Mouse (Mus musculus) embryonic facial prominence, embryonic 14.5 days (tissue): ENCODE measurements around the gene Hilpda. TPM values are rescaled to one million over a fixed set of nuclear protein-coding genes. Genes with fewer than 3 reads are reported as not detected.
A peak's percentile ranks its signal among the peaks of the same experiment; 100 is the strongest.

ENCODE experiments used
- ATAC-seq: fragments of 200-750 bp; cut with Nextera tagmentation; 2 replicates; pipeline ENCODE4 v1.8.0; 2017; ENCODE audit warnings: low read depth, moderate number of reproducible peaks, moderate TSS enrichment
- DNase-seq: peaks from one replicate; pipeline ENCODE4 v3.0.0-alpha.2; 2015; ENCODE audit warnings: low spot score
- H3K27ac ChIP-seq: fragments of 300-500 bp; sonication (generic); replicated peaks from 2 replicates; pipeline ENCODE4 v1.5.1; 2014; ENCODE audit warnings: low read depth, mild to moderate bottlenecking, low read length, moderate library complexity
- H3K27me3 ChIP-seq: fragments of 300-500 bp; sonication (generic); replicated peaks from 2 replicates; pipeline ENCODE4 v1.6.1; 2014; ENCODE audit warnings: low read length; ENCODE audit not compliant: control insufficient read depth, insufficient read depth
- H3K36me3 ChIP-seq: fragments of 300-500 bp; sonication (generic); 2 replicates; pipeline ENCODE4 v1.6.1; 2014; ENCODE audit warnings: low read length, mixed read lengths; ENCODE audit not compliant: control insufficient read depth, insufficient read depth
- H3K4me1 ChIP-seq: fragments of 300-500 bp; sonication (generic); 2 replicates; pipeline ENCODE4 v1.6.1; 2014; ENCODE audit warnings: antibody characterized with exemption, low read length; ENCODE audit not compliant: control insufficient read depth, insufficient read depth
- H3K4me2 ChIP-seq: fragments of 300-500 bp; sonication (generic); 2 replicates; pipeline ENCODE4 v1.6.1; 2014; ENCODE audit warnings: low read depth, mild to moderate bottlenecking, low read length, moderate library complexity, mixed read lengths
- H3K4me3 ChIP-seq: fragments of 300-500 bp; sonication (generic); 2 replicates; pipeline ENCODE4 v1.5.1; 2014; ENCODE audit warnings: low read depth, mild to moderate bottlenecking, low read length
- H3K9ac ChIP-seq: fragments of 300-500 bp; sonication (generic); 2 replicates; pipeline ENCODE4 v1.6.1; 2014; ENCODE audit warnings: low read depth, mild to moderate bottlenecking, low read length, moderate library complexity, mixed read lengths
- H3K9me3 ChIP-seq: fragments of 300-500 bp; sonication (generic); 2 replicates; pipeline ENCODE4 v1.6.1; 2016; ENCODE audit warnings: low read length; ENCODE audit not compliant: control insufficient read depth
- WGBS: fragments of 180-500 bp; shearing (Covaris S2); extraction: QIAGEN DNeasy Blood & Tissue Kit; methylation state at CpG from one replicate; pipeline ENCODE4 v1.1.7; 2014; 5-methylcytosine and 5-hydroxymethylcytosine counted together
- polyA plus RNA-seq: library from polyadenylated mRNA; unstranded; fragments of >200 nt; fragmentation: Nextera tagmentation; extraction: Ambion mirVana; gene quantifications from 2 replicates; pipeline ENCODE4 v1.2.1, GENCODE M21; 2014

Hilpda gene
- polyA plus RNA-seq, 1 experiment from 2014 or later: 44.1 TPM

GRCm38 (mm10) chr6:29266936-29267335 is 5.4 kb upstream of the Hilpda start:
- Histone ChIP-seq H3K27ac (no peak overlapping the region), H3K9ac (no peak overlapping the region), H3K4me2 (no peak overlapping the region), H3K9me3 (no peaks in the 10 kb centered on the region), H3K27me3 (no peaks in the 10 kb centered on the region), H3K4me3 (no peak overlapping the region), H3K36me3 (no peaks in the 10 kb centered on the region), H3K4me1 (no peaks in the 10 kb centered on the region)
- 61% methylated on average over 4 of the region's 4 CpGs for WGBS
- DNase-seq: no peak
- ATAC-seq: no peak

GRCm38 (mm10) chr6:29269006-29269668 is 3.2 kb upstream of the Hilpda start:
- 68% methylated on average over 6 of the region's 6 CpGs for WGBS
- Histone ChIP-seq H3K4me2 (no peak overlapping the region), H3K9me3 (no peaks in the 10 kb centered on the region), H3K4me3 (no peak overlapping the region), H3K27me3 (no peaks in the 10 kb centered on the region), H3K27ac (no peak overlapping the region), H3K9ac (no peak overlapping the region), H3K4me1 (peaks cover 3% of the 10 kb centered on the region; the same call in 1 of the 2 replicates), H3K36me3 (peaks cover under 1% of the 10 kb centered on the region; the same call in 1 of the 2 replicates)
- ATAC-seq (no peak), DNase-seq (no peak)

- Histone ChIP-seq H3K4me1 (peaks cover 3% of the 10 kb centered on the region; the same call in 1 of the 2 replicates), H3K27ac (no peak overlapping the region), H3K9ac (no peak overlapping the region), H3K4me3 (no peak overlapping the region), H3K4me2 (no peak overlapping the region), H3K27me3 (no peaks in the 10 kb centered on the region), H3K9me3 (no peaks in the 10 kb centered on the region), H3K36me3 (peaks cover 18% of the 10 kb centered on the region)
- WGBS: 7% methylated on average over 8 of the region's 8 CpGs
- ATAC-seq: no peak
- DNase-seq: peak; percentile 16
These were observed 1.3 kb upstream of the Hilpda start for GRCm38 (mm10) chr6:29270961-29271360.

- H3K9ac ChIP-seq: no peak overlapping the region
- peaks cover 3% of the 10 kb centered on the region; the same call in 1 of the 2 replicates for H3K4me1 ChIP-seq
- no peak overlapping the region for H3K4me2 ChIP-seq
- peaks cover 18% of the 10 kb centered on the region for H3K36me3 ChIP-seq
- no peaks in the 10 kb centered on the region for H3K9me3 ChIP-seq
- DNase-seq: no peak
- H3K4me3 ChIP-seq: no peak overlapping the region
- ATAC-seq: no peak
- H3K27ac ChIP-seq: no peak overlapping the region
- 93% methylated on average over 5 of the region's 5 CpGs for WGBS
- no peaks in the 10 kb centered on the region for H3K27me3 ChIP-seq
These were observed 4.5 kb downstream of the Hilpda start for GRCm38 (mm10) chr6:29276746-29277145.

- no peaks in the 10 kb centered on the region; the same call in 1 of the 2 replicates for H3K4me1 ChIP-seq
- peak; percentile 57; the same call in 1 of the 2 replicates for ATAC-seq
These were observed 6.4 kb downstream of the Hilpda start for GRCm38 (mm10) chr6:29278513-29279267.

GRCm38 (mm10) chr6:29279293-29279692 is 7.0 kb downstream of the Hilpda start, which contains the start of gene Fam71f2:
Fam71f2 (plus strand) TSS chr6:29279593.
- H3K4me1 ChIP-seq: no peaks in the 10 kb centered on the region
- no peak within 1 kb of the TSS for H3K4me2 ChIP-seq
- DNase-seq: no peak
- H3K36me3 ChIP-seq: peaks cover 15% of the 10 kb centered on the region
- no peak within 1 kb of the TSS for H3K4me3 ChIP-seq
- no peak within 1 kb of the TSS for H3K9ac ChIP-seq
- H3K27ac ChIP-seq: no peak within 1 kb of the TSS
- ATAC-seq: no peak
- 79% methylated on average over 8 of the region's 8 CpGs for WGBS
- no peaks in the 10 kb centered on the region for H3K27me3 ChIP-seq
- no peaks in the 10 kb centered on the region for H3K9me3 ChIP-seq

More at GRCm38 (mm10) chr6:29278513-29279267, 6.4 kb downstream of the Hilpda start:
- H3K36me3 ChIP-seq: peaks cover 18% of the 10 kb centered on the region
- no peak overlapping the region for H3K4me3 ChIP-seq
- H3K9ac ChIP-seq: no peak overlapping the region
- H3K27me3 ChIP-seq: no peaks in the 10 kb centered on the region
- H3K9me3 ChIP-seq: no peaks in the 10 kb centered on the region
- H3K4me2 ChIP-seq: no peak overlapping the region
- WGBS: 30% methylated on average over 8 of the region's 8 CpGs
- H3K27ac ChIP-seq: no peak overlapping the region
- DNase-seq: peak; percentile 79

GRCm38 (mm10) chr6:29280671-29281070 is 8.4 kb downstream of the Hilpda start:
- DNase-seq: no peak
- Histone ChIP-seq H3K36me3 (0 out of 2 replicates have a peak, but pooled peaks cover 2% of the 10 kb centered on the region), H3K9ac (no peak overlapping the region), H3K9me3 (no peaks in the 10 kb centered on the region), H3K4me1 (no peaks in the 10 kb centered on the region), H3K4me2 (no peak overlapping the region), H3K4me3 (no peak overlapping the region), H3K27ac (no peak overlapping the region), H3K27me3 (no peaks in the 10 kb centered on the region)
- ATAC-seq: no peak
- WGBS: 37% methylated on average over 7 of the region's 7 CpGs

- DNase-seq (no peak), ATAC-seq (no peak)
- Histone ChIP-seq H3K9ac (no peak overlapping the region), H3K9me3 (no peaks in the 10 kb centered on the region), H3K36me3 (no peaks in the 10 kb centered on the region), H3K4me2 (no peak overlapping the region), H3K4me1 (no peaks in the 10 kb centered on the region), H3K27me3 (no peaks in the 10 kb centered on the region), H3K27ac (no peak overlapping the region), H3K4me3 (no peak overlapping the region)
- 69% methylated on average over 7 of the region's 7 CpGs for WGBS
These were observed 14.6 kb downstream of the Hilpda start for GRCm38 (mm10) chr6:29286870-29287269.
